Mouse (Mus musculus): ENCODE data around the gene Car2. TPM values are rescaled to one million over a fixed set of nuclear protein-coding genes. Genes with fewer than 3 reads are reported as not detected.

The Car2 gene
- polyA plus RNA-seq, 1 experiment from 2014 or later = 25.7 TPM

DNA sequence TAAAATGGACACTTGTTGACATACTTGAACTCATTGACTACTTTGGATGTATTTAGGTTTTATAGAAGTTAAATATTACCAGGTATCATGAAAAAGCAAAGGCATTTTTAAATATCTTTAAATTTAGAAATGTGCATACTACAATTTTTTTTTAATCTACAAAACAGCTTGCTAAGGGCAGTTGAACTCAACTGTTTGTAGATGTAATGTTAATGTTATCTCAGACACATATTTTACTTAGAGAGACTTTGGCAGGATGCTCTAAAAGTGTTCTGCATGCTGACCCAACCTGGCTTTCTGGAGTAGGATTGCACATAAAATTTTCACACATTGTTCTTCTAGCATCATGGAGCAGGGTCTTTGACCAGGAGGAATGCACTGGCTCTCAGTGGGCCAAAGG is 4.1 kb upstream of the Car2 start:
- H3K4me2 ChIP-seq = no peak overlapping the region
- H3K36me3 ChIP-seq = no peaks in the 10 kb centered on the region
- peaks cover 10% of the 10 kb centered on the region for H3K27me3 ChIP-seq
- no peak overlapping the region for H3K9ac ChIP-seq
- peaks cover 6% of the 10 kb centered on the region for H3K4me1 ChIP-seq
- no peak for ATAC-seq (ENCODE audit: insufficient number of reproducible peaks, low FRiP score, low TSS enrichment, low read depth)
- H3K27ac ChIP-seq = no peak overlapping the region
- H3K9me3 ChIP-seq = no peaks in the 10 kb centered on the region
- no peak overlapping the region for H3K4me3 ChIP-seq

DNA sequence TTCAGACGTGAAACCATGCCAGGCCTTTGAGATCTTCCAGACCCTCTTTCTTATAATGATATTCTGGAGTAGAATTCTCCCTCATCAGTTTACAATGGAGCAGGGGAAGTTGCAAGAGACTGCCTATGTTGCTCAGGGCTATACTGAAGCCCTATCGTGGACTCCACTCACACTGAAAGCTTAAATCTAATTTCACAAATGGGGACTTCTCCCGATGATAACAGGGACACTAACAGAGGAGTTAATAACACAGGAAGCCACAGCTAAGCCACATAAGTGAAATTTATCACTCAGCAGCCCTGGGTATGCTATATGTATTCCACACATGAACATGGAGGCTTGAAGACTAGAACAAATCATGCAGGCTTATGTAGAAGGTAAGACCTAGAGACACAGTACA is 3.3 kb upstream of the Car2 start:
- H3K27ac ChIP-seq = no peak overlapping the region
- H3K4me2 ChIP-seq = no peak overlapping the region
- 67% methylated on average over 3 of the region's 3 CpGs for WGBS
- peaks cover 7% of the 10 kb centered on the region for H3K4me1 ChIP-seq
- no peak overlapping the region for H3K4me3 ChIP-seq
- no peak for ATAC-seq (ENCODE audit: insufficient number of reproducible peaks, low FRiP score, low TSS enrichment, low read depth)
- H3K9me3 ChIP-seq = no peaks in the 10 kb centered on the region
- H3K9ac ChIP-seq = no peak overlapping the region
- H3K36me3 ChIP-seq = no peaks in the 10 kb centered on the region
- H3K27me3 ChIP-seq = peaks cover 18% of the 10 kb centered on the region

DNA sequence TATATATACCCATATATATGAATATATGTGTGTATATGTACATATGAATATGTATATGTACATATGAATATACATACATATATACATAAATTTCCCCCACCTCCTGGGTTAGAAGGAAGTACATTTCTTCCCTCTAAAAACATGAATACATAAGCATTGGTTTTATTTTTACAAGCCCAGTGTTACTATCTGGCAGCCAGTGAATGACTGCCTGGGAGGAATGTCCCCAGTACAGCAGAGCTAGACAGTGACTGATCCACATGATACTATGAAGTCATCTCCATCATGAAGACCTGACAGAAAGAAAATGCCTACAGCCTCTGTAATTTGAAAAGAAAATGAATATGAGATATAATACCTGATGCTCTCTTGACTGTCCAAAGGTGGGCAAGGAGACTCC is 1.2 kb upstream of the Car2 start:
- Histone ChIP-seq H3K27me3 (peaks cover 22% of the 10 kb centered on the region), H3K36me3 (no peaks in the 10 kb centered on the region), H3K27ac (no peak overlapping the region), H3K4me2 (no peak overlapping the region), H3K4me1 (peaks cover 7% of the 10 kb centered on the region), H3K9ac (no peak overlapping the region), H3K9me3 (no peaks in the 10 kb centered on the region), H3K4me3 (no peak overlapping the region)
- ATAC-seq (ENCODE audit: insufficient number of reproducible peaks, low FRiP score, low TSS enrichment, low read depth) = no peak

DNA sequence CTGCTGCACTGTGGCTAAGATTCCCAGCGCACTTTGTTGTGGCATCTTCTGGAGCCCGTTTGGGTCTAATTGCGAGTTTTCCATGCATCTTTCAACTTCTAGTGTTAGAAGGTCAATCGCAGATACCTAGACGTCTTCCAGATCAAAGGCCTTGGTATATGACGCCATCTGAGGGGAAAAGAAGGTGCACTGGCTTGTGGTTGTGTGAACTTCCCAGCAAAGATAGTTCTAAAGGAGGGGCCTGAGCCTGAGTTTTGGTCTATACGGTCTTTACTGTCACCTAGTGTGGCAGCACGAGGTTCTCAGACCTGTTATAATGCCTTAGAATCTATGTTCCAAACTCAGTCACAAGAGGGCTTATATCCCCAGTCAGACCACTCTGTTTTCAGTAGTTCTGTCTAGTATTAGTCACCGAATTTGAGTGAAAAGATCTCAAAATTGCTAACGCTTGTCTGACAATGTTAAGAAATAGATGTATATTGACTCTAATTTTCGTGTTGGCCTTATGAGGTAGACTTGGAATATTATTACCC is 1.1 kb downstream of the Car2 start:
- H3K4me1 ChIP-seq = peaks cover 7% of the 10 kb centered on the region
- ATAC-seq (ENCODE audit: insufficient number of reproducible peaks, low FRiP score, low TSS enrichment, low read depth) = no peak
- peaks cover 22% of the 10 kb centered on the region for H3K27me3 ChIP-seq
- WGBS = 37% methylated on average over 11 of the region's 11 CpGs
- H3K4me3 ChIP-seq = peak overlapping the region; percentile 68
- peak overlapping the region; percentile 98 for H3K4me2 ChIP-seq
- no peak overlapping the region for H3K27ac ChIP-seq
- H3K36me3 ChIP-seq = no peaks in the 10 kb centered on the region
- H3K9ac ChIP-seq = no peak overlapping the region
- H3K9me3 ChIP-seq = no peaks in the 10 kb centered on the region

DNA sequence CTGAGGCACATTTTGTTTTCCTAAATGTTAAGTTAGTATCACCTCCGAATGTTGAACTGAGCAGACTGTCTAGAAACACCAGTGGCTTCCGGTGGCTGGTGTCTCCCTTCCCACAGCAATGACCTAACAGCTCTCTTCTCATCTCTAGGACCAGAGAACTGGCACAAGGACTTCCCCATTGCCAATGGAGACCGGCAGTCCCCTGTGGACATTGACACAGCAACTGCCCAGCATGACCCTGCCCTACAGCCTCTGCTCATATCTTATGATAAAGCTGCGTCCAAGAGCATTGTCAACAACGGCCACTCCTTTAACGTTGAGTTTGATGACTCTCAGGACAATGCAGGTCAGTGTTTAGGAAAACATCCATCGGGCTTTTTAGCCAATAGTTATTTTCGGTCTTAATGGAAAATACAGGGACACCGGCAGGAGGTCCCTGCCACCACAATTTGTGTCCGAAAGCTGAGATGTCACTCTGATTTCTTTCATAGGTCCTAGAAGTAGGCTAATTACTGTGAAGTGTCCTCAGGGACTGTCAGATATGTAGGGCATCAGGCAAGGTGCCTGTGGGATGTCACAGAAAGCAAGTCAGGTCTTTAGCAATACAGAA is 1.7 kb downstream of the Car2 start:
- peaks cover 22% of the 10 kb centered on the region for H3K27me3 ChIP-seq
- no peaks in the 10 kb centered on the region for H3K9me3 ChIP-seq
- no peak for ATAC-seq (ENCODE audit: insufficient number of reproducible peaks, low FRiP score, low TSS enrichment, low read depth)
- H3K4me3 ChIP-seq = no peak overlapping the region
- H3K4me2 ChIP-seq = no peak overlapping the region
- H3K27ac ChIP-seq = no peak overlapping the region
- 86% methylated on average over 10 of the region's 10 CpGs for WGBS
- H3K4me1 ChIP-seq = peaks cover 7% of the 10 kb centered on the region
- no peaks in the 10 kb centered on the region for H3K36me3 ChIP-seq
- no peak overlapping the region for H3K9ac ChIP-seq

DNA sequence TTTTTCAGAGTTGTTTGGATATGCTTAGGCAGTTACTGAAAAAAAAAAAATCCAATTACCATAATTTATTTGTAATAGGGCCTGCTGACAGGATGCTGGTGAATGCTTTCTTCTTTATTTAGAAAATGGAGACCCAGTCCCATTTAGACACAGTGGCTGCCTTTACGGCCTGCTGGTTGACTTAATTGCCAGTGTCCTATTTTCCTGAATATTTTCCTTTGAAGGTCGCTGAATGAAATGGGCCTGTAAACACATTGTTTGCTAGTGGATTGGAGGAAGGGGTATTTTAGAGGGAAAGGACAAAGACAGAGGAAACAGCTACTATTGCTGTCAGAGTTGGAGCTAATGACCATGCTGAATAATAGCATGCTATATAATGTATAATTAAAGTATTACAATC is 2.5 kb downstream of the Car2 start:
- Histone ChIP-seq H3K4me2 (no peak overlapping the region), H3K9ac (no peak overlapping the region), H3K4me3 (no peak overlapping the region), H3K4me1 (peaks cover 7% of the 10 kb centered on the region), H3K27me3 (peaks cover 22% of the 10 kb centered on the region), H3K9me3 (no peaks in the 10 kb centered on the region), H3K36me3 (no peaks in the 10 kb centered on the region), H3K27ac (no peak overlapping the region)
- ATAC-seq (ENCODE audit: insufficient number of reproducible peaks, low FRiP score, low TSS enrichment, low read depth) = no peak
- 51% methylated on average over 2 of the region's 2 CpGs for WGBS

DNA sequence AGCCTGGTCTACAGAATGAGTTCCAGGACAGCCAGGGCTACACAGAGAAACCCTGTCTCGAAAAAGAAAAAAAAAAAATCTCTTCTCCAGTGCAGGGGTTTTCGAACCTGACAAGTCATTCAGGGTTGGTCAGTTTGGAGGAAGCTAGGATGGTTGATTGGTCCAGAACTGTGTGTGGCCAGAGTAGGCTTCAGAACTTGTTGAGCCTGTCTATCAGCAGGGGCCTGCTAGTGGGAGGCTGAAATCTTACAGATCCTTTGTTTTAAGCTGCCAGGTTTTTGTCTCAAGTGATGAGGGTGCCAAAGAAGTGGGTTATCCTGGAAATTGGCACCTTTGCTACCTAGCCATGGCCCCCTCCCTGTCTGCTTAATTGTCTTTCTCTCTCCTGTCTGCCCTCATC is 3.0 kb downstream of the Car2 start:
- peaks cover 22% of the 10 kb centered on the region for H3K27me3 ChIP-seq
- no peak overlapping the region for H3K9ac ChIP-seq
- H3K27ac ChIP-seq = no peak overlapping the region
- ATAC-seq (ENCODE audit: insufficient number of reproducible peaks, low FRiP score, low TSS enrichment, low read depth) = no peak
- 74% methylated on average over 2 of the region's 2 CpGs for WGBS
- H3K36me3 ChIP-seq = no peaks in the 10 kb centered on the region
- H3K4me1 ChIP-seq = peaks cover 7% of the 10 kb centered on the region
- H3K4me3 ChIP-seq = no peak overlapping the region
- no peaks in the 10 kb centered on the region for H3K9me3 ChIP-seq
- H3K4me2 ChIP-seq = no peak overlapping the region

DNA sequence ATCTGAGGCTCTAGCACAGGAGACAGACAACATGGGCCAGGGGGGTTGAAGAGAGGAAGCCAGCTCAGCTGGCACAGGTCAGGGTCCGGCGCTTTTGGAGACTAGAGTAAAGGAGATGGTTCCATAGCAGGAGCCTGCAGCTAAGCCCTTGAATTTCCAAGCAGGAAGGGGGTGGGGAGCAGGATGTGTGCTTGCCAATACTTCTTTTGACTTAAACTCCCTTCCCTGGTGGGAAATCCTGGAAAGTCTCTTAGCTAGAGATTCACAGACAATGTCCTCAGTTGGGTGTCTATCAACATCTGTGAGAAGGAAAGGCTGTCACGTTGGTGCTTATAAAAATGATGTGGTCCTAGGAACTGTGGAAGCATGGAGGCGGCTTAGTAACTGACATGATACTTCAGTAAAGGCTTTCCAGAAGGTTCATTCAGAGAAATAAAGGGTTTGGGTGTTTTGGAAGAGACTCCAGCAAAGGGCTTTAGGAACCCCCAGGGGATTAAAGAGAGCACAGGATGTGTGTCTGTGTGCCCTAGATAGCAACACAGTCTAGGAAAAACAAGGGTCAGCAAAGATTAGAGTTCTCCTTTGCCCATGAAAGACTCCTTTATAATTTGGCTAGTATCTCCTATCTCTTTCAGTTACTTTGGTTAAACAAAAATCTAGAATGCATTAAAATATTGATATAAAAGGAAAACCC is 3.8 kb downstream of the Car2 start:
- Histone ChIP-seq H3K9me3 (no peaks in the 10 kb centered on the region), H3K4me3 (no peak overlapping the region), H3K4me1 (peaks cover 7% of the 10 kb centered on the region), H3K27ac (no peak overlapping the region), H3K4me2 (no peak overlapping the region), H3K27me3 (peaks cover 22% of the 10 kb centered on the region), H3K9ac (no peak overlapping the region), H3K36me3 (no peaks in the 10 kb centered on the region)
- ATAC-seq (ENCODE audit: insufficient number of reproducible peaks, low FRiP score, low TSS enrichment, low read depth) = no peak
- WGBS = 67% methylated on average over 4 of the region's 4 CpGs

DNA sequence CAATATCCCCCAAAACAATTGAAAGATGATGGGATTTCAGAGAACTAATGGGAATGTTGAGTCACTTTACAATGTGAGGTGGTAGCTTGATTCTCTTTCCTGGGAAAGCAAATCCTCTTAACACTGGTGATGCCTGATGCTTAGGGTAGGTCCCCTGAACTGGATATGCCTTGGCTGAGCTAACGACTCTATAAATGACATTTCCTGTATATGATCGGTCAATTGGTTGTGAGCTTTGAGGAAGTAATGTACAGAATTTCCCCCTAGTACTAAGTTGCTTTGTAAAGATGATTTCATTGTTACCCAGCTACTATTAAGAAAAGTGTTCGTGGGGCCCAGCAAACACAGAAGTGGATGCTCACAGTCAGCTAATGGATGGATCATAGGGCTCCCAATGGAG is 6.9 kb downstream of the Car2 start:
- WGBS = 72% methylated on average over 3 of the region's 3 CpGs
- Histone ChIP-seq H3K4me2 (no peak overlapping the region), H3K27ac (no peak overlapping the region), H3K4me1 (no peaks in the 10 kb centered on the region), H3K27me3 (peaks cover 2% of the 10 kb centered on the region; the same call in 1 of the 2 replicates), H3K36me3 (no peaks in the 10 kb centered on the region), H3K9ac (no peak overlapping the region), H3K4me3 (no peak overlapping the region), H3K9me3 (no peaks in the 10 kb centered on the region)
- ATAC-seq (ENCODE audit: insufficient number of reproducible peaks, low FRiP score, low TSS enrichment, low read depth) = no peak

DNA sequence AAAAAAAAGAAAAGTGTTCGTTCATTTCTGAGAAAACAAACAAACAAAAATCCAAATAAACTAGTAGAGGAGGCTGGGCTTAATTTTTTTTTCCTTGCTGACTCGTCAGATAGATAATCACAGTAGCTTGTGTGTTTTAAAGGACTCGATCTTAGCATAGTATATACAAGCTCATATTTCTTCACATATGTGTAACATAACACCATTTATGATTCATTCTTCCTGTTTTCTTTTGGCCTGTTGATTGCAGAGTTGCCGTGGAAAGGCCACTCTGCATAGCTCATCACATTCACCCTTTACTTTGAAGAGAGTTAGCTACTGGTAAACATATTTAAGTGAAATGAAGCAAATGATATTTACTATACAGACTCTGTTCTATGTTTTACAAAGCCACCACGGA is 7.6 kb downstream of the Car2 start:
- Histone ChIP-seq H3K4me2 (no peak overlapping the region), H3K9me3 (no peaks in the 10 kb centered on the region), H3K36me3 (no peaks in the 10 kb centered on the region), H3K9ac (no peak overlapping the region), H3K27ac (no peak overlapping the region), H3K4me1 (no peaks in the 10 kb centered on the region), H3K27me3 (no peaks in the 10 kb centered on the region), H3K4me3 (no peak overlapping the region)
- 55% methylated on average over 5 of the region's 5 CpGs for WGBS
- no peak for ATAC-seq (ENCODE audit: insufficient number of reproducible peaks, low FRiP score, low TSS enrichment, low read depth)

DNA sequence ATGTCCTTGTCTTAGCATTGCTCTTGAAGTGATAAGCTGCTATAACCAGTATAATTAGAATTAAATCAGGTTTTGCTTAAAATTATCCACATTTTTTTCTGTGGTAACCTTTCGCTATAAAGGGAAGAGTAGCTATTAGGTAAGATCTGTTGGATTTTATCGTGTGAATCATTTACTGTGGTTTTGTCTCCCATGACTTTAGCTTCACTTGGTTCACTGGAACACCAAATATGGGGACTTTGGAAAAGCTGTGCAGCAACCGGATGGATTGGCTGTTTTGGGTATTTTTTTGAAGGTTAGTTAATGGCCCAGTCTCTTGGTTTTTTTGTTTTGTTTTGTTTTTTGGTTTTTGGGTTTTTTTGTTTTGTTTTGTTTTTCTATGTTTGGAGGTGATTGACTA is 9.3 kb downstream of the Car2 start:
- H3K4me2 ChIP-seq = no peak overlapping the region
- no peaks in the 10 kb centered on the region for H3K36me3 ChIP-seq
- H3K4me1 ChIP-seq = no peaks in the 10 kb centered on the region
- H3K4me3 ChIP-seq = no peak overlapping the region
- no peaks in the 10 kb centered on the region for H3K27me3 ChIP-seq
- 94% methylated on average over 3 of the region's 3 CpGs for WGBS
- no peak overlapping the region for H3K9ac ChIP-seq
- H3K27ac ChIP-seq = no peak overlapping the region
- no peak for ATAC-seq (ENCODE audit: insufficient number of reproducible peaks, low FRiP score, low TSS enrichment, low read depth)
- no peaks in the 10 kb centered on the region for H3K9me3 ChIP-seq

DNA sequence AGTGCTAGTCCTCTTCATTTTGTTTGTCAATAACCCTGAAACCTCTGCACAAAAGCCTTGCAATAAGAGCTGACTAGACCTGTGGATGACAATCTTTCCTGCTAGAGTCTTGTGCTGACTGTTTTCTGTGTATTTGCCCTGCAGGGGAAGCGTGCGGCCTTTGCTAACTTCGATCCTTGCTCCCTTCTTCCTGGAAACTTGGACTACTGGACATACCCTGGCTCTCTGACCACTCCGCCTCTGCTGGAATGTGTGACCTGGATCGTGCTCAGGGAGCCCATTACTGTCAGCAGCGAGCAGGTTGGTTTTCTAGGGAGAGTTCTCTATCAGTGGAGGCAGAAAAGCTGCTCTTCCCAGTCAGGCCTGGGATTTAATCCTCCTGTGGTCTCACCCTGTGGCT is 11.7 kb downstream of the Car2 start:
- no peaks in the 10 kb centered on the region for H3K9me3 ChIP-seq
- WGBS = 72% methylated on average over 6 of the region's 6 CpGs
- no peak overlapping the region for H3K9ac ChIP-seq
- H3K36me3 ChIP-seq = no peaks in the 10 kb centered on the region
- H3K27ac ChIP-seq = no peak overlapping the region
- no peak overlapping the region for H3K4me3 ChIP-seq
- no peaks in the 10 kb centered on the region for H3K4me1 ChIP-seq
- H3K27me3 ChIP-seq = no peaks in the 10 kb centered on the region
- H3K4me2 ChIP-seq = no peak overlapping the region
- no peak for ATAC-seq (ENCODE audit: insufficient number of reproducible peaks, low FRiP score, low TSS enrichment, low read depth)

All from limb, embryonic 15.5 days (tissue).